Mouse (Mus musculus) hindbrain, embryonic 12.5 days (tissue): ENCODE results near the gene Rilpl1. TPM values are rescaled to one million over a fixed set of nuclear protein-coding genes. Genes with fewer than 3 reads are reported as not detected.

Experiments used
- ATAC-seq: fragments of 200-750 bp; cut with Nextera tagmentation; 2 replicates; pipeline ENCODE4 v1.8.0; 2017; ENCODE audit warnings: moderate TSS enrichment; ENCODE audit not compliant: low FRiP score
- H3K27ac ChIP-seq: fragments of 300-500 bp; sonication (generic); 2 replicates; pipeline ENCODE4 v1.5.1; 2016; ENCODE audit warnings: mild to moderate bottlenecking
- H3K27me3 ChIP-seq: fragments of 300-500 bp; sonication (generic); 2 replicates; pipeline ENCODE4 v1.6.1; 2016; ENCODE audit warnings: mild to moderate bottlenecking
- H3K36me3 ChIP-seq: fragments of 300-500 bp; sonication (generic); 2 replicates; pipeline ENCODE4 v1.6.1; 2016; ENCODE audit warnings: mild to moderate bottlenecking
- H3K4me1 ChIP-seq: fragments of 300-500 bp; sonication (generic); 2 replicates; pipeline ENCODE4 v1.6.1; 2016
- H3K4me2 ChIP-seq: fragments of 300-500 bp; sonication (generic); replicated peaks from 2 replicates; pipeline ENCODE4 v1.6.1; 2016; ENCODE audit warnings: mild to moderate bottlenecking
- H3K4me3 ChIP-seq: fragments of 300-500 bp; sonication (generic); 2 replicates; pipeline ENCODE4 v1.5.1; 2016; ENCODE audit warnings: mild to moderate bottlenecking
- H3K9ac ChIP-seq: fragments of 300-500 bp; sonication (generic); 2 replicates; pipeline ENCODE4 v1.6.1; 2016; ENCODE audit warnings: mild to moderate bottlenecking, moderate library complexity
- H3K9me3 ChIP-seq: fragments of 300-500 bp; sonication (generic); replicated peaks from 2 replicates; pipeline ENCODE4 v1.6.1; 2016; ENCODE audit warnings: mild to moderate bottlenecking
- WGBS: fragments of 180-500 bp; shearing (Covaris S2); methylation state at CpG from one replicate; pipeline ENCODE4 v1.1.7; 2016; 5-methylcytosine and 5-hydroxymethylcytosine counted together
- polyA plus RNA-seq: library from polyadenylated mRNA; unstranded; fragments of >200 nt; fragmentation: Nextera tagmentation; extraction: Ambion mirVana; gene quantifications from 2 replicates; pipeline ENCODE4 v1.2.1, GENCODE M21; 2016

Rilpl1 gene
- polyA plus RNA-seq, 1 experiment from 2014 or later: 20.9 TPM

DNA sequence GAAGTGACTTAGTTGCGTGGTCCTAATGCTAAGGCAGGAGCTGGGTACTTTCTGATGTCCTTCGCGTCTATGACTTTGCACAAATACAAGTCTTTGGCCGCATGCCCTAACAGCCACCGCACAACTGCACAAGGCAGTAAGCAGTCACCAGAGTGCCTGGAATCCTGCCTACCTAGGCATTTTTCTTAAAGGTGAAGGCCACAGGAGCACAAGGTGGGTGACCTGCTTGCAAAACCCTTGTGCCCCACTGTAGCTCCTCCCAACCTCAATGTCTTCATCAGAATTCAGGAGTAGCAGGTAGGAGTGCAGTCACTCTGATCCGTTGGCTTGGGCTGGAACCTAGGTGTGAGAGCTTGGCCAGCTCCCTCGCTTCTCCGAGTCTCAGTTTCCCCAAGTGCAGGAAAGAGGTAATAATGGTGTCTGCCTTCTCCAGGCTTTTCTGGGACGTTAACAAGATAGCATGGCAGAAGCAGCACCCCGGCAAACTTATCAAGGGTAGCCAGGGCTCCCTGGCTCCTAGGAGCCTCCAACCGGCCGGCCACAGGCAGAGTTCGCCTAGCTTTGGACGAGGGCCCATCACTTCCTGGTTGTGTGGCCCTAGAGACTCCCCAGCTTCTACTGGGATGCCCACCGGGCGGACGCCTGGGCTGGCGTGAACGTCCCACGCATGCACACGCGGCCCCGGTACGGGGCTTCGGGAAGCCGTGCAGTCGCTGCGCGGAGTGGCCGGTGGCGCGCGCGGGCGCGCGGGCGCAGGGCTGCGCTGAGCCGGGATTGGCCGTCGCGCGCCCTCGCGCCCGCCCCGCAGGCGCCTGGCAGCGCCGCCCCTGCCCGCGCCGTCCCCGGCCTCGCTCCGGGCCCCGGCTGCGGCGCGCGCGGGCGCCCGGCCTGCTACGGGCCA is 86.3 kb downstream of the Rilpl1 start:
- Histone ChIP-seq H3K36me3 (peaks cover 25% of the 10 kb centered on the region), H3K4me2 (peak overlapping the region; percentile 91), H3K9ac (peak overlapping the region; percentile 98), H3K27me3 (no peaks in the 10 kb centered on the region), H3K27ac (peak overlapping the region; percentile 79), H3K9me3 (no peaks in the 10 kb centered on the region), H3K4me3 (peak overlapping the region; percentile 97), H3K4me1 (peaks cover 37% of the 10 kb centered on the region)
- ATAC-seq: peak; percentile 89
- WGBS: 6% methylated on average over 66 of the region's 66 CpGs

DNA sequence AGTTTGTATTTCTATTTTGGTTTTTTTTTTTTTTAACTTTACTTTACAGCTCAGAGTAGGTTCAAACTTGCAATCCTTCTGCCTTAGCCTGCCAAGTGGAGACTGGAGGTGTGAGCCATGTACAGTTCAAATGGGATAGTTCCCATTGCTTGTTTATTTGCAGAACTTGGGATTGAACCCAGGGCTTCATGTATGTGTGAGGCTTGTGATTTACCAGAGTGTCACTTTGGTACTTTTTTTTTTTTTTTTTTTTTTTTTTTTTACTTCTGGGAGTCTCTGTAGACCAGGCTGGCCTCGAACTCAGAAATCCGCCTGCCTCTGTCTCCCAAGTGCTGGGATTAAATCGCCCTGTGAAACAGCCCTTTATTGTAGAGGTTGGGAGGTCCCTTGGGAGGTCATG is 87.0 kb downstream of the Rilpl1 start:
- no peak overlapping the region for H3K27ac ChIP-seq

More for the DNA sequence above, 87.0 kb downstream of the Rilpl1 start:
- ATAC-seq: no peak
- H3K4me1 ChIP-seq: peaks cover 37% of the 10 kb centered on the region
- no peak overlapping the region for H3K9ac ChIP-seq
- peak overlapping the region; percentile 91; the same call in 1 of the 2 replicates for H3K4me2 ChIP-seq
- no peak overlapping the region; the same call in 1 of the 2 replicates for H3K4me3 ChIP-seq
- H3K36me3 ChIP-seq: peaks cover 19% of the 10 kb centered on the region
- WGBS: 73% methylated on average over 3 of the region's 3 CpGs
- H3K9me3 ChIP-seq: no peaks in the 10 kb centered on the region
- H3K27me3 ChIP-seq: no peaks in the 10 kb centered on the region

Other genes with a start within 250 kb of the Rilpl1 start
- gene Mphosph9, start 203.4 kb downstream of the Rilpl1 start, polyA plus RNA-seq: 17.5 and 18.6 TPM in 2 replicates
- gene 2810006K23Rik, start 203.3 kb downstream of the Rilpl1 start, polyA plus RNA-seq: 16.6 and 20.0 TPM in 2 replicates
- 142 and 163 TPM in 2 replicates for gene Cdk2ap1, start 168.3 kb downstream of the Rilpl1 start, polyA plus RNA-seq
- gene Sbno1, start 105.4 kb downstream of the Rilpl1 start, polyA plus RNA-seq: 108 and 113 TPM in 2 replicates
- 62.9 and 67.3 TPM in 2 replicates for gene Kmt5a, start 91.5 kb downstream of the Rilpl1 start, polyA plus RNA-seq
- 18.0 and 20.0 TPM in 2 replicates for gene Rilpl2, start 53.0 kb downstream of the Rilpl1 start, polyA plus RNA-seq
- 23.8 and 27.2 TPM in 2 replicates for gene Snrnp35, start 48.3 kb downstream of the Rilpl1 start, polyA plus RNA-seq
- 418 and 446 TPM in 2 replicates for gene Tmed2, start 9.3 kb upstream of the Rilpl1 start, polyA plus RNA-seq
- 18.0 and 19.1 TPM in 2 replicates for gene Ddx55, start 21.5 kb upstream of the Rilpl1 start, polyA plus RNA-seq
- gene Eif2b1, start 47.7 kb upstream of the Rilpl1 start, polyA plus RNA-seq: 66.0 and 69.5 TPM in 2 replicates
- 65.6 and 71.0 TPM in 2 replicates for gene Gtf2h3, start 47.7 kb upstream of the Rilpl1 start, polyA plus RNA-seq
- gene Atp6v0a2, start 97.2 kb upstream of the Rilpl1 start, polyA plus RNA-seq: 54.5 and 61.2 TPM in 2 replicates
- gene Dnah10, start 193.7 kb upstream of the Rilpl1 start, polyA plus RNA-seq: 0.26 and 0.40 TPM in 2 replicates